Mouse (Mus musculus) liver, adult 2 months (tissue): ENCODE measurements around the gene Snph.

Experiments
- CTCF ChIP-seq: fragments of 200-500 bp; IDR thresholded peaks from 2 replicates; pipeline ENCODE4 v1.5.1; 2011; ENCODE audit warnings: low read depth, low read length, control low read depth
- POLR2A ChIP-seq: fragments of 200-500 bp; IDR thresholded peaks from 2 replicates; pipeline ENCODE4 v1.6.1; 2011; ENCODE audit warnings: low read length, control low read depth; ENCODE audit not compliant: insufficient read depth; ENCODE audit errors: extremely low read depth

DNA sequence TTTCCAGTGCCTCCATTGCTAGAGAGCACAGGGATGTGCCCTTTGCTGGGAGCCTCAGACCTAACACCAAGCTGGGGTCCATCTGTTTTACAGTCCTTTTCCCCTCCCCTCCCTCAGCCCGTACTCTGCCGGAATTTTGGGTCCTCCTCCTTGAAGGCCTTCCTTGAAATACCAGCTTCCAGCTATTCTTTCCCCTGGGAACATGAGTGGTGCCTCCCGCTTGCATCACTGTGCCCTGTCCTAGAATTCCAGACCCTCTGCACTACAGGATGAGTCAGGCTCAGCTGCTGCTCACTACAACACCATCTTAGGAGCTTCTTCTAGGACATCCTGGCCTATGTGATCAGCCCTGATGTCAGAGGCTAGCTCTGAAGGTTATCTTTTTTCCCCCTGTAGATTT, 8.6 kb downstream of the Snph start:
- TF ChIP-seq POLR2A (no peak), CTCF (no peak)
